Mouse (Mus musculus): Measurements from ENCODE around the gene Kcnh3. TPM values are rescaled to one million over a fixed set of nuclear protein-coding genes. Genes with fewer than 3 reads are reported as not detected.
A peak's percentile ranks its signal among the peaks of the same experiment; 100 is the strongest.
"Not testable (repeated sequence)": the region's sequence is repeated elsewhere in the genome, so short reads cannot be mapped to it uniquely, and the experiment has no call there.

The Kcnh3 gene
- polyA plus RNA-seq, 1 experiment, result 0.04 TPM

DNA sequence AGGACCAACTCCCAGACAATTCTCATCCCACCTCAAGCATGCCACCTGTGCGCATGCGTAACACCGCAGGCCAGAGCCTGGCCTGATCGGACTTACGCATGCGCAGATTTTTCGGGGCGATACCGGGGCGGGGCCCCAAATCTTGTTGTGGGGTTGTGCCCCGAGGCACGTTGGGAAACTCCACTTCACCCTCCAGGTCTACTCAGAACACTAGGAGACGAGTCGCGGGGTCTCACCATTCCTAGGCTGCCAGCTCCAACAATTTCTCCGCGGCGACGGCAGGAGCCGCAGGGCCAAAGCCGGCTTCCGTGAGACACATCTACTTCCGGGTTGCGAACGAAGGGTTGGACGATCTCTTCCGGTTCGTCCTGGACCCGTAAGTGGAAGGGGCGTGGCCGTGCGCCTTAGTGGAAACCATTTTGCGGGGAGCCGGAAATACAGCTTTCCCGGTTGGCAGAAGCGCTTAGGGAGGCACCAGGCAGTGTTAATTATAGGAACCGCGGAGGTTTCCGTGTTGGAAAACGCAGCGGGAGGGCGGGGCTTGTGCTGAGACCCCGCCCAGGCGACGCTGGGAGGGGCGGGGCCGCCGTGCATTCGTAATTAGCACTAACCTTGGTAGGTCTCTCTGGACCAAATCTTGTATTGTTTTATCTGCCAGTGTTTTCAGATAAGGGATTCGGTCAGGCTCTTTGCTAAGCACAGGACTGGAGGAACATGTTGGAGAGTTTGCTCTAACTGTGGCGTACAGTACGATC, 27.1 kb downstream of the Kcnh3 start, which contains the start of gene Mcrs1:
Gene Mcrs1 (minus strand): TSS at position 336 of the 755 bp plus-strand sequence.
- peak within 1 kb of the TSS; percentile 66 for H3K4me3 ChIP-seq (ENCODE audit: insufficient read depth, poor library complexity, severe bottlenecking)
- H3ac ChIP-seq (ENCODE audit: control insufficient read depth, insufficient read length, low read depth), result peak within 1 kb of the TSS; percentile 67
- peaks cover 27% of the 10 kb centered on the region for H3K36me3 ChIP-seq (ENCODE audit: control insufficient read depth, insufficient read depth)
- TF ChIP-seq MAX (IDR thresholded peaks at IDR 0.05) (peak; percentile 78), MYOD1 (IDR thresholded peaks at IDR 0.05; ENCODE audit: control insufficient read depth, insufficient read length, low read depth) (no peak), MYOG (IDR thresholded peaks at IDR 0.05; ENCODE audit: control insufficient read depth, extremely low read depth, insufficient read length) (no peak)
- H3K79me2 ChIP-seq (ENCODE audit: control insufficient read depth, insufficient read depth), result peaks cover 25% of the 10 kb centered on the region
- no peaks in the 10 kb centered on the region for H3K27me3 ChIP-seq (ENCODE audit: control insufficient read depth, insufficient read depth, insufficient read length)
- H3K79me3 ChIP-seq (ENCODE audit: low read depth), result peaks cover 3% of the 10 kb centered on the region

DNA sequence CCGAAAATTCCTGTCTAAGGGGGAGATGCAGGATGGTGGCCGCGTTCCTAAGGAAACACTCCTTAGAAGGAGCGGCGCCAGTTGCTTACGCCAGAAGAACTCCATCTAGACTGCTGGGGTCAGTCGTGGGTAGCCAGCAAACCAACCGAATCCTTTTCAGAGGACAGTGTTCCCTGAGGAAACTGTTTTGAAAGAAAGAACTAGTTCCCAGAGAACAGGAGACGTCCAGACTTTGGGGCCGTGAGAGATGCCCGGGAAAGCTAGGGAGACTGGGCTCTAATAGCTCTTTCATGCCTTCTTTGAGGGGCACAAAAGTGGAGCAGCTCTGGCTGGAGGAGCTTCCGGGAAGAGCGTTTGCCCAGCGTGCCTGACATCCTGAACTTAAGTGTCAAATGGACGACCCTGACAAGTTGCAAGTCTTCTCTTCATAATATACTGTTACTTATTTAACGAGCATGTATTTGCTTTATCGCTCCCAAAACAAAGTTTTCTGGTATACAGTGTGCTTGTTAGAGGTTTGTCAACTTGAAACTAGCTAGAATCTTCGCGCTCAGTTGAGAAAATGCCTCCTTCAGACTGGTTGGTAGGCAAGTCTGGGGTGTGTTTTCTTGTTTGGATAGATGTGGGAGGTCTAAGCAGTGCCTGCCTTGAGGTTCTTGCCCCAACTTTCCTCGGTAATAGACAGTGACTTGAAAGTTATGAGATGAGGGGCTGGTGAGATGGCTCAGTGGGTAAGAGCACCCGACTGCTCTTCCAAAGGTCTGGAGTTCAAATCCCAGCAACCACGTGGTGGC, 27.9 kb downstream of the Kcnh3 start:
- Histone ChIP-seq H3K36me3 (ENCODE audit: control insufficient read depth, insufficient read depth) (peaks cover 20% of the 10 kb centered on the region), H3K79me2 (ENCODE audit: control insufficient read depth, insufficient read depth) (peaks cover 25% of the 10 kb centered on the region), H3K4me3 (ENCODE audit: insufficient read depth, poor library complexity, severe bottlenecking) (peak overlapping the region; percentile 66), H3K27me3 (ENCODE audit: control insufficient read depth, insufficient read depth, insufficient read length) (no peaks in the 10 kb centered on the region), H3K79me3 (ENCODE audit: low read depth) (peaks cover 3% of the 10 kb centered on the region), H3ac (ENCODE audit: control insufficient read depth, insufficient read length, low read depth) (peak overlapping the region; percentile 63)
- TF ChIP-seq USF1 (IDR thresholded peaks at IDR 0.05; ENCODE audit: low read depth) (no peak), CEBPB (IDR thresholded peaks at IDR 0.05; ENCODE audit: low read depth) (no peak), CTCF (IDR thresholded peaks at IDR 0.05; ENCODE audit: control insufficient read depth, insufficient read depth, insufficient read length) (no peak), MYOD1 (IDR thresholded peaks at IDR 0.05; ENCODE audit: control insufficient read depth, insufficient read length, low read depth) (no peak), MAX (IDR thresholded peaks at IDR 0.05) (no peak), FOSL1 (IDR thresholded peaks at IDR 0.05; ENCODE audit: insufficient read depth, low read length, poor library complexity, severe bottlenecking) (no peak), MYOG (IDR thresholded peaks at IDR 0.05; ENCODE audit: control insufficient read depth, extremely low read depth, insufficient read length) (no peak)

DNA sequence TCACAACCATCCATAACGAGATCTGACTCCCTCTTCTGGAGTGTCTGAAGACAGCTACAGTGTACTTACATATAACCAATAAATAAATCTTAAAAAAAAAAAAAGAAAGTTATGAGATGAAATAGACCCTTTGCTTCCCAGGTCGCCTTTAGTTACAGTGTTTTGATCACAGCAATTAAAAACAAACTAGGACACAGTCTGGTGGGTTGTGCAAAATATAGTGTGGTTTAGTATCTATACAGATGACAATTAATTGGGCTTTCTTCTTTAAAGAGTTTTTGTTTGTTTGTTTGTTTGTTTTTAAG, 28.5 kb downstream of the Kcnh3 start:
- H3K36me3 ChIP-seq (ENCODE audit: control insufficient read depth, insufficient read depth), result peaks cover 14% of the 10 kb centered on the region
- H3K79me3 ChIP-seq (ENCODE audit: low read depth); H3ac ChIP-seq (ENCODE audit: control insufficient read depth, insufficient read length, low read depth); H3K4me3 ChIP-seq (ENCODE audit: insufficient read depth, poor library complexity, severe bottlenecking); H3K27me3 ChIP-seq (ENCODE audit: control insufficient read depth, insufficient read depth, insufficient read length): not testable (repeated sequence)
- peaks cover 25% of the 10 kb centered on the region for H3K79me2 ChIP-seq (ENCODE audit: control insufficient read depth, insufficient read depth)

DNA sequence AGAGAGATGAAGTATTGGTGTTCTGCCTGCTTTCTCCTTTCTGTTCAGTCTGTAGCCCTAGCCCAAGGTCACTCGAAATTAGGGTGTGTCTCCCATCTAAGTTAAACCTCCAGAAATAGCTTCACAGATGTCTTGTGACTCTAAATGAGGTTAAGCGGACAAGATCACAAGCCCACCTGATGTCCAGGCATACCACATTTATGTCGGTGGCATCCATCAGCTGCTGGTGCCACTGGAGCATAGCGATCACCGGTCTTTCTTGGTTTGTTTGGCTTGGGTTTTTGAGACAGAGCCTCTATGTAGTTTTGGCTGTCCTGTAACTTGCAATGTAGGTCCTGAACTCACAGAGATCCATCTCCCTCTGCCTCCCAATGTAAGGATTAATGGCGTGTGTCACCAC, 29.1 kb downstream of the Kcnh3 start:
- TF ChIP-seq MAX (IDR thresholded peaks at IDR 0.05) (no peak), CEBPB (IDR thresholded peaks at IDR 0.05; ENCODE audit: low read depth) (no peak), CTCF (IDR thresholded peaks at IDR 0.05; ENCODE audit: control insufficient read depth, insufficient read depth, insufficient read length) (no peak), USF1 (IDR thresholded peaks at IDR 0.05; ENCODE audit: low read depth) (no peak), MYOD1 (IDR thresholded peaks at IDR 0.05; ENCODE audit: control insufficient read depth, insufficient read length, low read depth) (no peak), FOSL1 (IDR thresholded peaks at IDR 0.05; ENCODE audit: insufficient read depth, low read length, poor library complexity, severe bottlenecking) (no peak), MYOG (IDR thresholded peaks at IDR 0.05; ENCODE audit: control insufficient read depth, extremely low read depth, insufficient read length) (no peak)
- Histone ChIP-seq H3K27me3 (ENCODE audit: control insufficient read depth, insufficient read depth, insufficient read length) (no peaks in the 10 kb centered on the region), H3K4me3 (ENCODE audit: insufficient read depth, poor library complexity, severe bottlenecking) (no peak overlapping the region), H3K36me3 (ENCODE audit: control insufficient read depth, insufficient read depth) (peaks cover 8% of the 10 kb centered on the region), H3K79me2 (ENCODE audit: control insufficient read depth, insufficient read depth) (peaks cover 25% of the 10 kb centered on the region), H3ac (ENCODE audit: control insufficient read depth, insufficient read length, low read depth) (no peak overlapping the region), H3K79me3 (ENCODE audit: low read depth) (peaks cover 3% of the 10 kb centered on the region)

DNA sequence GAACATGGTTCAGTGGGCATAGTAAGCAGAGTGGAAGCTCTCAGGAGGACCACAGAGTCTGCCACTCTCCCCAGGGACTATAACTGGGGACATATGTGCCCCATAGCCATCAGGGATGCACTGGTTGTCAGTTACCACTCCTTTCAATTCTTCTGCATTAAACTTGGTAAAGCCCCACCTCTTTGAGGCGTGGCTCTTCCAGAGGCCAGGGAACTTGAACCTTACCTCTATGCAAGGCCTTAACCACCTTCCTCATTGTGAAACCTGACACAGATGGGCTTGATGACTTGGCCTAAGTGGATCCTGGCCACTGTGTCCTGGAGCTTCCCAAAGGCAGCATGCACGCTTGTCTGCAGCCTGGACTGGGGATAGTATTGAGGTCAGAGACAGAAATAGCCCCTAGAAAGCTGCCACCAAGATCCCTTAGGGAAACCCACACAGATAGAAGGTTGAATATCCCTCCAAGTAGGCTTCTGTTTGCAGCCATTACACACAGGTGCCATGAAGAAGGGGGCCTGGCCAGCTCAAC, 29.9 kb downstream of the Kcnh3 start:
- H3K79me3 ChIP-seq (ENCODE audit: low read depth), result peaks cover 3% of the 10 kb centered on the region
- H3K79me2 ChIP-seq (ENCODE audit: control insufficient read depth, insufficient read depth), result peaks cover 19% of the 10 kb centered on the region
- H3K27me3 ChIP-seq (ENCODE audit: control insufficient read depth, insufficient read depth, insufficient read length), result no peaks in the 10 kb centered on the region
- no peak overlapping the region for H3ac ChIP-seq (ENCODE audit: control insufficient read depth, insufficient read length, low read depth)
- no peak for TF ChIP-seq MAX (IDR thresholded peaks at IDR 0.05)
- TF ChIP-seq FOSL1 (IDR thresholded peaks at IDR 0.05; ENCODE audit: insufficient read depth, low read length, poor library complexity, severe bottlenecking), result no peak
- peaks cover 5% of the 10 kb centered on the region for H3K36me3 ChIP-seq (ENCODE audit: control insufficient read depth, insufficient read depth)
- no peak overlapping the region for H3K4me3 ChIP-seq (ENCODE audit: insufficient read depth, poor library complexity, severe bottlenecking)

DNA sequence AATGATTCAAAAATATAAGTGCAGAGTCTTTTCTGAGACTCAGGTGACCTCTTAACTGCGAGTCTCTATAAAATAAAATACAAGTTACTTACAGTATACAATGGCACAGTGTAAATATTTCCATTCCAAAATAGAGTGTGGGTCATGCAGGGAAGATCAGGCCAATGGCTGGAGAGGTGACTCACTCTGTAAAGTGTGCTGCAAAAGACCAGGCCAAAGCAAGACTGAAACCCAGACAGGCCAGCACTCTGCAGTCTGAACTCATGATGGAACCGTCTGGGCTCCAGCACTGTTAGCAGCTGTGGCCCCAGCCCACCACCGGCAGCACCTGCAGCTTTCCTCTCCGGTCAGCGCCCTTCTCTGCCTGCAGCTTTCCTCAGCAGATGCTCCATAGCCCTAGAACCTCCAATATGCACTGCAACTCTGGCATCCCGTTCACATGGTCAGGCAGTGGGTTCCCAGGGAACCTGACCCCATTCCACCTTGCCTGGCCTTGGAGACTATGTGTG, 30.6 kb downstream of the Kcnh3 start:
- Histone ChIP-seq H3K27me3 (ENCODE audit: control insufficient read depth, insufficient read depth, insufficient read length) (no peaks in the 10 kb centered on the region), H3K36me3 (ENCODE audit: control insufficient read depth, insufficient read depth) (no peaks in the 10 kb centered on the region), H3K79me2 (ENCODE audit: control insufficient read depth, insufficient read depth) (peaks cover 11% of the 10 kb centered on the region), H3K4me3 (ENCODE audit: insufficient read depth, poor library complexity, severe bottlenecking) (no peak overlapping the region), H3K79me3 (ENCODE audit: low read depth) (peaks cover 3% of the 10 kb centered on the region), H3ac (ENCODE audit: control insufficient read depth, insufficient read length, low read depth) (no peak overlapping the region)
- TF ChIP-seq CEBPB (IDR thresholded peaks at IDR 0.05; ENCODE audit: low read depth), result no peak
- TF ChIP-seq MYOD1 (IDR thresholded peaks at IDR 0.05; ENCODE audit: control insufficient read depth, insufficient read length, low read depth), result no peak
- no peak for TF ChIP-seq MAX (IDR thresholded peaks at IDR 0.05)
- TF ChIP-seq MYOG (IDR thresholded peaks at IDR 0.05; ENCODE audit: control insufficient read depth, extremely low read depth, insufficient read length), result no peak
- no peak for TF ChIP-seq FOSL1 (IDR thresholded peaks at IDR 0.05; ENCODE audit: insufficient read depth, low read length, poor library complexity, severe bottlenecking)
- TF ChIP-seq CTCF (IDR thresholded peaks at IDR 0.05; ENCODE audit: control insufficient read depth, insufficient read depth, insufficient read length), result no peak
- no peak for TF ChIP-seq USF1 (IDR thresholded peaks at IDR 0.05; ENCODE audit: low read depth)
